Mouse (Mus musculus) adrenal gland (tissue): ENCODE data around the gene Cfap73.

ENCODE experiments used
- intact Hi-C: fragments of 180-260 bp; cut with DNase I; formaldehyde crosslinking; loops from one replicate; pipeline ENCODE4 v1.15.1; 2025

Cfap73 gene

DNA sequence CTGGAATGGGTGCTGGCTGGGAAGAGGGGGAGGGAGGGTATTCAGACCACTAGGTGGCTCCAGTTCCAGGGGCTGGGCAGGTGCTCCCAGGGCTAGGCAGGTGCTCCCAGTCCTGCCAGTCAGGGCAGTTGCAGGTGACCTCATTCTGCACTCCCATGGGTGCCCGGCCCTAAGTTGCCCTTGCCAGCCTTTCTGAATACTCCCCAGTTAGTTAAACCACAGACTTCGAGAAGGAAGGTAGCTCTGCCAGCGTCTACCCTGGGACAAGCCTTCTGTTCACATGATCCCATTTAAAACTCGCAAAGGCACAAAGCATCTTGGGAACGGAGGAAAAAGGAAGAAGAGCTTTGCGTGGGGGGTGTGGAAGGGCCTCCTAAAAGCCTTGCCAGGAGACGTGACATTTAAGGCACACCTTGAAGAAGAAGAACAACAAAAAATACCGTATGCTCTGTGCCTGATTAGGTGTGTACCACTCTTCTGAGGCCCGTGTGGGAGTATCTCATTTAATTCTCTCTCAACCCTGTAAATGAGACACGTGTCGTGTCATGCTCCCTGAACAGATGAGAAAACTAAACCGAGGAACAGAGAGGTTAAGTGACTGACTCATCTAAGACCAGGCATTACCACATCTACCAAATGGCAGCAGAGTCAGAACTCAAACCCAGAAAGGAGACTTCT, 13.9 kb upstream of the Cfap73 start:
- intact Hi-C loops, result no loop called here

DNA sequence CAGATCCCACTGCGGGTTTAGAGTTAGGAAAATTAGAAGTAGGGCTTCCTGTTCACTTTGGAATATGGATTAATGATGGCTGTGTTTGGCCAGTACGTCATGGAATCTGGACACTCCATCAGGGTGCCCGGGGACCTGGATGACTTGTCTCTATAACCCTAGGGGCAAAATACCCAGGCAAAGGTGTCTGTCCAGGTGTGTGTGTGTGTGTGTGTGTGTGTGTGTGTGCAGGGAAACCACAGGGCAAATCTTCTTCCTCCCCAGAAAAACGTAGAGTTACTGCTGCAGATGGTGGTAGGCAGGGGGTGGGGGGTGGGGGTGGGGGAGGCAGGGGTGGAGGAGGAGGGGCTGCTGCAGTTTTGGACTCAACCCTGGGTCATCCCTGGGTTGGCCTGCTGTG, 13.3 kb upstream of the Cfap73 start:
- intact Hi-C loops, result no loop called here

- intact Hi-C loops, result no loop called here
Observed at GRCm38 (mm10) chr5:120645851-120646250, 11.8 kb upstream of the Cfap73 start.

DNA sequence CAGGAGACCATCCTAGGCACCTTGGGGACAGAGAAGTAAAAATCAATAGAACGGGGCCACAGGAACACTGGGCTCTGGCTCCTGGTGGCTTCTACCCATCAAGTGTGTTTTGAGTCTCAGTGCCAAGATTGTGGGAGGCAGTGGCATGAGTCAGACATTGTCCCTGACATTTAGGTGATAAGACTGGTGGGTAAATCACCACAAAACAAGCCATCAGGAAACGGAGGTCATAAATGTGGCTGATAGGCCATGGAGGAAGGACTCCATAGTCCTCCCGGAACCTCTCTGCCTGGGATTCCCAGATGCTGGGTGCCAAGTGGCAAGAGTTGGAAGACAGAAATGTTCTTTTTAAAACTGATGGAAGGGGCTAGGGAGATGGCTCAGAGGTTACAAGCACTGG, 10.2 kb upstream of the Cfap73 start:
- intact Hi-C loops, result no loop called here

DNA sequence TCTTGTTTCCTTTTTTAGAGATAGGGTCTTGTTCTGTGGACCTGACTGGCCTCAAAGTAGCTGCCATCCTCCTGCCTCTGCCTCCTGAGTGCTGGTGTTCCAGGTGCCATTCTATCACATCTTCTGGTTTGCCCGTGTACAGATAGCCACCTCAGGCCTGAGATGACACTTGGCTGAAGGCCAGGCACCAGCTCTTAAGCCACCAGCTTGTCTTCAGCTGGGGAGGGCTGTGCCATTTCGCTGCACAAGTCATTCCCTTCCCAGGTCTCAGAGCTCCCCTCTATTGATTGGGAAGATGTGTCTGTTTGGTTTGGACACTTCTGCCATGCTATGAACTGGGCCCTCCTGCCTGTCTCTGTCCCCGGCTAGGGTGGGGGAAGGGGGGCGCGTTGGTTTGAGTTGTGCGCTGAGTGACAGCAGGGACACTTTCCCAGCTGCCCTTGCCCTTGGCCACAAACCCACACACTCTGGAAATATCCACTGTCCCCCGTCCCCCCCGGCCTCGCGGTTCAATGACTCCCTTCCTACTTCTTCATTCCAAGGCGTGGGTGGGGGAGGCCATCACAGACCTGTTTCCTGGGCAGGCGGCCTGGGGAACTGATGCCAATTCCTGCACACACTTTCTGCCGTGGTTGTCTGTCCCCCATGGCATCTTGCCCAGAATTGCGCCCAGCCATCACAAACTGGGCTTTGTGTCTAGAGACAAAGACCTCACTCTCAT, 9.5 kb upstream of the Cfap73 start:
- intact Hi-C loops, result no loop called here

DNA sequence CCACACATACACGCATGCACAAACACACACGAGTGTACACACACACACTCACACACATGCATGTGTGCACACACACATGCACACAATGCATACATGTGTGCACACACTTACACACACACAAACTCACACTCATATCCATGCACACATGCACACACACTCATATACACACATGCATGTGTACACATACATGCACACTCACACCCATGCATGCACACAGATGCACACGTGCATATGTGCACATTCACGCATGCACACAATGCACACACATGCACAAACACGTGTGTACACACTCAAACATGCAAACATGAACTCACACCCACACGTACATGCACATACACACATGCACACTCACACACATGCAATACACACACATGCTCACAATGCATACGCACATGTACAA, 6.1 kb upstream of the Cfap73 start:
- intact Hi-C loops, result no loop called here

GRCm38 (mm10) chr5:120635633-120636032, 1.6 kb upstream of the Cfap73 start:
- intact Hi-C loops, result no loop called here

- intact Hi-C loops, result no loop called here
Observed at GRCm38 (mm10) chr5:120634860-120635259, 825 bp upstream of the Cfap73 start.

GRCm38 (mm10) chr5:120631892-120632291, 2.1 kb downstream of the Cfap73 start:
- intact Hi-C loops, result no loop called here

- intact Hi-C loops, result no loop called here
Observed at GRCm38 (mm10) chr5:120631128-120631527, 2.9 kb downstream of the Cfap73 start.

GRCm38 (mm10) chr5:120628624-120629023, 5.4 kb downstream of the Cfap73 start:
- intact Hi-C loops, result no loop called here

- intact Hi-C loops, result no loop called here
Observed at GRCm38 (mm10) chr5:120627515-120628300, 6.3 kb downstream of the Cfap73 start.

GRCm38 (mm10) chr5:120626399-120626798, 7.6 kb downstream of the Cfap73 start:
- intact Hi-C loops, result no loop called here

DNA sequence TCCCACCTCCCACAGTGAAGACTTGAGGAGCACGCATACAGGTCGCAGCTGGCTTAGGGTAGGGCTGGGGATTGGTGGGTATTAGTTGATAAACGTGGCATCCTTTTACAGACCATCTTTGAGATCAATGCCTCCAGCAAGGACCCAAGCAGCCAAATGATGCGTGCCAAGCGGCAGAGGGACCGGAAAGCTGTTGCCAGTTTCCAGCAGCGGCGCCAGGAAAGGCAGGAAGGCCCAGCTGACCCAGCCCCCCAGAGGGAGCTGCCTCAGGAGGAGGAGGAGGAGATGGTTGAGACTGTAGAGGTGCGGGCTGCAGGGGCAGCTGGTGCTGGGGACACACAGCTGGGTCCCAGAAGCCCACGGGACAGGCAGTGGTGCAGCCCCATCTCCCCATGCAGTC, 9.6 kb downstream of the Cfap73 start:
- intact Hi-C loops, result no loop called here

DNA sequence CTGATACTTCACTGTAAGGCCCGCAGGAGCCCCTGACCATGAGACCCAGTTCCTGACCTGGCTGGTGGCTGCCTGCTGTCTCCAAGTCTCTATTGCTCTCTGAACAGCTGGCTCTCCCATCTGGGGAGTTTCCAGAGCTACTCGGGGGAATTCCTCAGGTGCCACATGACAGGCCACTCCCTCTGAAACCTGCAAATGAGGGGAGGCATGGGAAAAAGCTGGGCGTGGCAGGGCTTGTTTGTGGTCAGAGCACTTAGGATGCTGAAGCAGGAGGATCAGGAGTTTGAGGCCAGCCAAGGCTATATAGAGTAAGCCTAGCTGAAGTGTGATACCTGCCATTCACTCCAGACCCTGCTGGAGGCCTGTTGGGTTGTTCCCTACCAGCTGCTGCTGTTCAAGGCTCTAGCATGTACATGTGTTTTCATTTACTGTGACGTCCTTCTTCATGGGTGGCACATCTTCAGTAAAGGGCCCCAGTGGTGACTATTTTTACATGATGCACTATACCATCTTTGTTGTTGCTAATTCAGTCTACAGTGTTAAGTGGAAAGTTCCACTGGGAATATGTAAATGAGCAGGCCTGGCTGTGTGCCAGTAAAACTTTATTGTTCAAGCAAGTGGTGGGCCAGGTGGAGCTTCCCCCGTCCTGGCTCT, 11.7 kb downstream of the Cfap73 start:
- intact Hi-C loops, result no loop called here

DNA sequence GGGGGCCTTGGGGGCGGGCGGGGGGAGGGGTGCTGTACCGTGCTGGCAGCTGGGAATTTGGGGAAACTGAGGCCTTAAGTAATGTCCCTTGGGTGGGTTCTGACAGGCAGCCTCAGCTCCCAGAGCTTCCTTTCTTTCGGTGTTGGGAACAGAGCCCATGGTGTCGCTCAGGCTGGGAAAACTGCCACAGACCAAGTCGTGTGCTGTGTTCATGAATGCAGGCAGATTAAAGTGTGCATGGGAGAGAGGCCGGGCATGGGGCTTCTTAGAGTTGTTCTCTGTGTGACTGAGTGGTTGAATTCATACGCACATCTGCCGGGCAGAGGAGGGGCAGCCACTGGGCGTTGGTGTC, 12.2 kb downstream of the Cfap73 start:
- intact Hi-C loops, result loop anchor here (2.0 kb wide), 1 partner anchor 93 kb away; no protein-coding TSS in a partner anchor

- intact Hi-C loops, result loop anchor here (2.0 kb wide), 1 partner anchor 94 kb away; no protein-coding TSS in a partner anchor
Observed at GRCm38 (mm10) chr5:120621078-120621765, 12.8 kb downstream of the Cfap73 start.

GRCm38 (mm10) chr5:120620375-120621077, 13.5 kb downstream of the Cfap73 start:
- intact Hi-C loops, result loop anchor here (1.0 to 2.0 kb wide), 2 partner anchors 53 to 94 kb away; no protein-coding TSS in a partner anchor

DNA sequence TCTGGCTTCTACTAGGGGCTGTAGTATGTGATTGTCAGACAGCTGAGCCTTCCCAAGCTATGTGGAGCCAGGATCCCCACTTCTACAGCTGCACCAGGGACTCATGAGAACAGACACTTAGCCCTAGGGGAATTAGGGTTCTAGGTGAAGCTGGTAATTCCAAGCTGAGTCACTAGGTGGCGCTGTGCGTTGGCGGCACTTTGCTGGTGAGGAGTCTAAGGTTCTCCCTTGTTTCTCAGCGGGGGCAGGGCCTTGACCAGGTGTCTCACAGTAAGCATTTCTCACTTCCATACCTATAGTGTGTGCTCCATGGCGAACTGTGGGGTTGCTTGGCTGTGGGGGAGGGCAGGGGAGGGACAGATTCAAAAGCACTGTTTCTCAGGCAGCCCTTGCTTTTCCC, 14.8 kb downstream of the Cfap73 start:
- intact Hi-C loops, result no loop called here

- intact Hi-C loops, result no loop called here
Observed at GRCm38 (mm10) chr5:120618778-120619177, 15.3 kb downstream of the Cfap73 start.
